Mouse (Mus musculus) liver, postnatal 0 days (tissue): ENCODE measurements around the gene Cul9. TPM values are rescaled to one million over a fixed set of nuclear protein-coding genes. Genes with fewer than 3 reads are reported as not detected.

ENCODE experiments used
- ATAC-seq: fragments of 200-750 bp; cut with Nextera tagmentation; 2 replicates; pipeline ENCODE4 v1.8.0; 2017; ENCODE audit warnings: mild to moderate bottlenecking, moderate library complexity
- DNase-seq: peaks from one replicate; pipeline ENCODE4 v3.0.0-alpha.2; 2016
- H3K27ac ChIP-seq: fragments of 300-500 bp; sonication (generic); 2 replicates; pipeline ENCODE4 v1.5.1; 2014; ENCODE audit warnings: antibody characterized with exemption, moderate library complexity, mild to moderate bottlenecking, low read depth
- H3K27me3 ChIP-seq: fragments of 300-500 bp; sonication (generic); 2 replicates; pipeline ENCODE4 v1.6.1; 2014; ENCODE audit warnings: low read length, control low read depth, mixed read lengths; ENCODE audit not compliant: insufficient read depth
- H3K36me3 ChIP-seq: fragments of 300-500 bp; sonication (generic); replicated peaks from 2 replicates; pipeline ENCODE4 v1.6.1; 2014; ENCODE audit warnings: mild to moderate bottlenecking, control low read depth, low read length, moderate library complexity, mixed read lengths; ENCODE audit not compliant: insufficient read depth
- H3K4me1 ChIP-seq: fragments of 300-500 bp; sonication (generic); 2 replicates; pipeline ENCODE4 v1.6.1; 2014; ENCODE audit warnings: antibody characterized with exemption, mild to moderate bottlenecking, control low read depth; ENCODE audit not compliant: insufficient read depth
- H3K4me2 ChIP-seq: fragments of 300-500 bp; sonication (generic); 2 replicates; pipeline ENCODE4 v1.6.1; 2014; ENCODE audit warnings: low read depth, mild to moderate bottlenecking, low read length, moderate library complexity, mixed read lengths
- H3K4me3 ChIP-seq: fragments of 300-500 bp; sonication (generic); 2 replicates; pipeline ENCODE4 v1.5.1; 2014; ENCODE audit warnings: low read depth, low read length
- H3K9ac ChIP-seq: fragments of 300-500 bp; sonication (generic); replicated peaks from 2 replicates; pipeline ENCODE4 v1.6.1; 2014; ENCODE audit warnings: mild to moderate bottlenecking, moderate library complexity
- H3K9me3 ChIP-seq: fragments of 300-500 bp; sonication (generic); 2 replicates; pipeline ENCODE4 v1.6.1; 2016; ENCODE audit warnings: mild to moderate bottlenecking, control low read depth, low read length, mixed read lengths
- CTCF ChIP-seq: sonication (generic); IDR thresholded peaks from 2 replicates; pipeline ENCODE4 v1.5.1; 2016; ENCODE audit warnings: antibody characterized with exemption, low read depth
- EP300 ChIP-seq: IDR thresholded peaks from 2 replicates; pipeline ENCODE4 v1.6.1; 2016; ENCODE audit warnings: antibody characterized with exemption, low read depth, mild to moderate bottlenecking
- WGBS: fragments of 180-500 bp; shearing (Covaris S2); extraction: QIAGEN DNeasy Blood & Tissue Kit; methylation state at CpG from one replicate; pipeline ENCODE4 v1.1.7; 2014; ENCODE audit not compliant: insufficient replicate concordance; 5-methylcytosine and 5-hydroxymethylcytosine counted together
- polyA plus RNA-seq: library from polyadenylated mRNA; unstranded; fragments of >200 nt; fragmentation: Nextera tagmentation; extraction: Ambion mirVana; gene quantifications from 2 replicates; pipeline ENCODE4 v1.2.1, GENCODE M21; 2015

Cul9 gene
- polyA plus RNA-seq, 1 experiment from 2014 or later, result 1.0 TPM

GRCm38 (mm10) chr17:46546995-46547394 is 807 bp upstream of the Cul9 start:
- Histone ChIP-seq H3K4me3 (no peak overlapping the region), H3K9me3 (no peaks in the 10 kb centered on the region), H3K9ac (no peak overlapping the region), H3K27ac (no peak overlapping the region), H3K27me3 (0 out of 2 replicates have a peak, but pooled peaks cover 5% of the 10 kb centered on the region), H3K4me2 (no peak overlapping the region), H3K36me3 (peaks cover 31% of the 10 kb centered on the region), H3K4me1 (peaks cover 9% of the 10 kb centered on the region; the same call in 1 of the 2 replicates)
- ATAC-seq (no peak), DNase-seq (no peak)
- no peak for TF ChIP-seq CTCF
- TF ChIP-seq EP300, result no peak
- WGBS, result 40% methylated on average over 8 of the region's 8 CpGs

GRCm38 (mm10) chr17:46546591-46546990 is 403 bp upstream of the Cul9 start:
- 35% methylated on average over 7 of the region's 7 CpGs for WGBS
- DNase-seq (no peak), ATAC-seq (no peak)
- Histone ChIP-seq H3K4me1 (peaks cover 9% of the 10 kb centered on the region; the same call in 1 of the 2 replicates), H3K27me3 (0 out of 2 replicates have a peak, but pooled peaks cover 5% of the 10 kb centered on the region), H3K4me2 (peak overlapping the region; percentile 86), H3K9me3 (no peaks in the 10 kb centered on the region), H3K9ac (peak overlapping the region; percentile 67; the same call in 1 of the 2 replicates), H3K27ac (no peak overlapping the region), H3K4me3 (peak overlapping the region; percentile 58; the same call in 1 of the 2 replicates), H3K36me3 (peaks cover 27% of the 10 kb centered on the region)
- TF ChIP-seq EP300 (no peak), CTCF (no peak)

GRCm38 (mm10) chr17:46543661-46544060 is 2.5 kb downstream of the Cul9 start:
- Histone ChIP-seq H3K4me2 (no peak overlapping the region), H3K4me3 (no peak overlapping the region), H3K27ac (no peak overlapping the region), H3K36me3 (0 out of 2 replicates have a peak, but pooled peaks cover 1% of the 10 kb centered on the region), H3K9me3 (no peaks in the 10 kb centered on the region), H3K9ac (no peak overlapping the region), H3K27me3 (0 out of 2 replicates have a peak, but pooled peaks cover 5% of the 10 kb centered on the region), H3K4me1 (peaks cover 9% of the 10 kb centered on the region; the same call in 1 of the 2 replicates)
- ATAC-seq (no peak), DNase-seq (no peak)
- TF ChIP-seq EP300, result no peak
- TF ChIP-seq CTCF, result no peak
- 82% methylated on average over 12 of the region's 12 CpGs for WGBS

GRCm38 (mm10) chr17:46525579-46526307 is 20.4 kb downstream of the Cul9 start:
- peak; percentile 85 for DNase-seq
- Histone ChIP-seq H3K27me3 (no peaks in the 10 kb centered on the region), H3K9ac (no peak overlapping the region), H3K4me3 (no peak overlapping the region), H3K27ac (no peak overlapping the region), H3K36me3 (no peaks in the 10 kb centered on the region), H3K9me3 (no peaks in the 10 kb centered on the region), H3K4me2 (no peak overlapping the region), H3K4me1 (no peaks in the 10 kb centered on the region)
- ATAC-seq, result peak; percentile 41; the same call in 1 of the 2 replicates
- 38% methylated on average over 12 of the region's 12 CpGs for WGBS
- TF ChIP-seq CTCF (peak; percentile 97), EP300 (no peak)

GRCm38 (mm10) chr17:46525065-46525464 is 21.1 kb downstream of the Cul9 start:
- H3K9ac ChIP-seq, result no peak overlapping the region
- TF ChIP-seq CTCF (no peak), EP300 (no peak)
- ATAC-seq (no peak), DNase-seq (no peak)
- no peaks in the 10 kb centered on the region for H3K9me3 ChIP-seq
- H3K4me2 ChIP-seq, result no peak overlapping the region
- H3K27ac ChIP-seq, result no peak overlapping the region
- H3K36me3 ChIP-seq, result no peaks in the 10 kb centered on the region
- no peaks in the 10 kb centered on the region for H3K27me3 ChIP-seq
- H3K4me3 ChIP-seq, result no peak overlapping the region
- no peaks in the 10 kb centered on the region for H3K4me1 ChIP-seq
- WGBS, result 66% methylated on average over 10 of the region's 10 CpGs

GRCm38 (mm10) chr17:46521963-46522668 is 24.1 kb downstream of the Cul9 start:
- WGBS, result 53% methylated on average over 24 of the region's 24 CpGs
- Histone ChIP-seq H3K27me3 (0 out of 2 replicates have a peak, but pooled peaks cover 4% of the 10 kb centered on the region), H3K4me2 (no peak overlapping the region), H3K36me3 (no peaks in the 10 kb centered on the region), H3K9me3 (no peaks in the 10 kb centered on the region), H3K4me3 (no peak overlapping the region), H3K9ac (no peak overlapping the region), H3K4me1 (no peaks in the 10 kb centered on the region), H3K27ac (no peak overlapping the region)
- no peak for DNase-seq
- TF ChIP-seq EP300 (no peak), CTCF (no peak)
- ATAC-seq, result no peak
